Mouse (Mus musculus) cerebellum, adult 8-10 months (tissue): ENCODE measurements at regions not wholly inside any gene's neighbourhood (a gene's known extent, or its start where the extent isn't known, plus 50 kb on each side); places are given as distances from the start of the nearest gene placed in this dataset.

Experiments
- DNase-seq: peaks from one replicate; pipeline ENCODE4 v3.0.0; 2022

DNA sequence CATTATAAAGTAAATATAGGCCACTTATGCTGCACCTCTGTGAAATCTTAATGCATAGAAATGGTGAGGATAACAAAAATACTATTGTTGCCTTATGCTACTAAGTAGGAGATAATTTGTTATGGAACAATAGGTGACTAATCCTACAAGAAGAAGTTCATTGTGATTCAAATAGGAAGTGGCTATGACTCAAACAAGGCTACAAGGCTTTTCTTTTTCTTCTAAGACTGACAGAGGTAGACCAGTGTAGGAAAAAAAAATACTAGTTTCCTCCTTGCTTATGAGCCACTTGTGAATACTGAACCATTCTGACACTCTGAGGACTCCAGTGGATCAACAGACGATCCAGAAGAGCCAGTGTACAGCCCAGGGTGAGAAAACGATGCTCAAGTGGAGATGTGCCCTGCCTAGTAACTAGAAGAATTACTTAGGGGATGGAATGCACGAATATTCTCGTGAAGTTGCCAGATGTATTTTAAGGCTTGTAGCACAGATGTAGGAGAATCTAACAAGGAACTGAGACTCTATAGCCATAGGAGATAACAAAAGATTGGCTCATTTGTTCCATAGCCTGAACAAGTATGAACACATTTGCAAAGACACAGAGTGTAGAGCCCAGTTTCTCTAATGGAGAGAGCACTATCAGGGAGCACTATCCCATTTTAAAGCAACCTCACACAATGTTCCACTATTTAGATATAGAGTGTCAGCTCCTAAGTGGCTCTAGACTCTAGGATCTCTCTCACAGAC lies 60.3 kb downstream of the Fzd1 start:
- DNase-seq: no peak

- no peak for DNase-seq
Observed at GRCm38 (mm10) chr5:4696701-4697100, 61.1 kb downstream of the Fzd1 start.

DNA sequence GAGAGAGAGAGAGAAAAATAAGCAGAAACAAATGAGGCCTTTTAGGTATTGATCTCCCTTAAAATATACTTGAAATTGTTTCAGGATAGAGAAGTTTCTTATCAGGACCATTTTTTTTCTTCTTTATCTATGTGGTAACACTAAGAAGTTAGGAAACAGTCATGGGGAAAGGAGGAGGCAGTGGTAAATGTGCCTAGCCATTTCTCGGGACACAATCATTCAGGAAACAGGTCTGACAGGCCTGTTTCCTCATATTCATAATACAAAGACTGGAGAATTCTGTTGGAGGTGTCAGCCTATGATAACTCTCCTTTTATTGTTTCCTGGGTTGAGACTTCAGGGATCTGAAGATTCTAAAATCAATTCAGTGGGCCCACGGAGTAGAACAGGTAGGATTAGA lies 68.7 kb downstream of the Fzd1 start:
- no peak for DNase-seq

DNA sequence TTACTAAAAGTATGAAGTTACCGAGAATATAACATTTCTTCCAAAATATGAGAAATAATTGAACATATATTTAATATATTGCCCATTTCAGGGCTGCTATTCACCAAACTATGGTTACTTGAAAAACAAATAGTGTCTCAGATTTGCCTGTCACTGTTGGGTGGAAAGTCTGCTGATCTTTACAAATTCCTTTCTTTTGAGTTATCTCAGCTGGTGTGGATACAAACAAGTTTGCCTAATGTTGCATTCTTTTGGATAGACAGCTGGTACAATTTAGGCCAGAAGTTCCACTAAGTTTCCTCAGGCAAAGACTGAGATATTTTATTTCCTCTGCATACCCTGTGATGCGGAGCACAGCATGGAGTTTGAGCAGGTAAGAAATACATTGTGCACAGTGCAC lies 82.5 kb downstream of the Fzd1 start:
- no peak for DNase-seq

- DNase-seq: no peak
Observed at GRCm38 (mm10) chr5:4666381-4666780, 91.5 kb downstream of the Fzd1 start.

- no peak for DNase-seq
Observed at GRCm38 (mm10) chr5:4665978-4666377, 91.9 kb downstream of the Fzd1 start.

DNA sequence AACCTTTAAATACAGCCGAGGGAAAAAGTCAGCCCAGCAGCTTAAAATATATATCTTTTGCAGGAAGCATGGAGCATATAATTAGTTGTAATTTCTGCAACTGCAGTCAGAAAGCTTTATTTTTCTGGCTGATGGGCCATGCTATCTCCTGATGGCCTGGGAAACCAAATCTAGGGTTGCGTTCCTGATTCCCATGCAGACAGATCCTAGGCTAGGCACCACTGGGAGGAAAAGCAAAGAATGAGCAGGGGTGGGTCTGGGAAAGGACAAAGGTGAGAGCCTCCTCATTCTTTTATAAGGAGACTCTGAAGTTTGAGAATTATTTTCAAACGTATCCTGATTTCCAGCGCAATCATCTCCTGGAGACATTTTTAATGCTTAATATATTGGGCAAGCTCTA lies 92.9 kb downstream of the Fzd1 start:
- no peak for DNase-seq

DNA sequence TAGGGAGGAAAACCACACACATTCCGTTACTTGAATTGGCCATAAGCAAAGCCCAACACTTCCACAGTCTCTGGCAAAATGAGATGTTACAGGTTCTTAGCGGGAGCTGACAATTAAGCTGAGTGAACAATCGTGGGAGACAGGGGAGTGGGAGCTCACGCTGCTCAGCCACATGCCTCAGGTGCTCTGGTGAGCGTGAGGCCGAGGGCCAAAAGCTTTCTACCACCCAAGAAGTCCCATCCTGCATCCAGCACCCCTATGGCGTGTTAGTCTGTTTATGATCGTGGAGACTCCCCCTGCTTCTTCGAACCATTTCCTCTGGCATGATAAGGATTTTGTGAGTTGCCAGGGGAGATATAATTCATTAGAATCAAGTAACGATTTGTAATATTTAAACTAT lies 93.3 kb downstream of the Fzd1 start:
- DNase-seq: peak; percentile 34

- DNase-seq: no peak
Observed at GRCm38 (mm10) chr5:4662198-4662585, 95.6 kb downstream of the Fzd1 start.

GRCm38 (mm10) chr5:4661420-4662197 lies 96.2 kb downstream of the Fzd1 start:
- DNase-seq: no peak

DNA sequence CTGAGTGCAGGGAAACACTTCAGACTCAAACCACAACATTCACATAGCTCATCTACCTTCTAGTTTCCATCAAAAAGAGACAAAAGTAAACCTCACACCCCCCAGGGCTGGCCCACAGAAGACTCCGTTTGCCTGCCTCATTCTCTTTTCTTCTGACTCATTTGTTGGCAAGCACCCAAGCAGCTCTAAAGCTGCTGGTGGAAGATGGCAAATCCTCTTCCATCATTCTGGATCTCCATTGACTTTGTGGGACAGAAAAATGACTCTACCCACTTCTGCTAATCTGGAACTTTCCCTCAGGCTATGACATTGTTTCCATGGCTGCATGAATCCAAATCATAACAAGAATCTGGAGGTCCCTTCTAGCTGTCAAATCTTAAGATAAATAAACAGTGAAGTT lies 99.9 kb downstream of the Fzd1 start:
- DNase-seq: no peak

DNA sequence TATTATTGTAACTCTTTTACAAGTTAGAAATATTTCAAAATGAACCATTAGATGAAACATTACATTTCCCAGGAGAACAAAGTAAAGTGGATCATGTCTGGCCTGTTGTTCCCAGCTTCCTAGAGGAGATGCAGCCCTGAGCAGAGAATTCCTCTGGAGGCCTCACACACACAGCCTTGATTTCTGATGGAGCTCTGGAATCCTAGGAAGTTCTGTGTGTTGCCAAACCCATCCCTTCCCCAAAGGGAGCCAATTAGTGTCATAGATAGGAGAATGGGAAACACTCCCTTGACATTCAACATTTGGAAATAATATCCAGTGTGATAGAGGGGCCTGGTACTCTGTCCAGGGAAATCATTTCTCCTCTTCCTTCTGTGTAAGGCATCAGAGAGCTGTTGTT lies 103.6 kb downstream of the Fzd1 start:
- no peak for DNase-seq

GRCm38 (mm10) chr5:4651167-4651955 lies 106.5 kb downstream of the Fzd1 start:
- no peak for DNase-seq

- no peak for DNase-seq
Observed at GRCm38 (mm10) chr5:4650709-4651108, 107.1 kb downstream of the Fzd1 start.

DNA sequence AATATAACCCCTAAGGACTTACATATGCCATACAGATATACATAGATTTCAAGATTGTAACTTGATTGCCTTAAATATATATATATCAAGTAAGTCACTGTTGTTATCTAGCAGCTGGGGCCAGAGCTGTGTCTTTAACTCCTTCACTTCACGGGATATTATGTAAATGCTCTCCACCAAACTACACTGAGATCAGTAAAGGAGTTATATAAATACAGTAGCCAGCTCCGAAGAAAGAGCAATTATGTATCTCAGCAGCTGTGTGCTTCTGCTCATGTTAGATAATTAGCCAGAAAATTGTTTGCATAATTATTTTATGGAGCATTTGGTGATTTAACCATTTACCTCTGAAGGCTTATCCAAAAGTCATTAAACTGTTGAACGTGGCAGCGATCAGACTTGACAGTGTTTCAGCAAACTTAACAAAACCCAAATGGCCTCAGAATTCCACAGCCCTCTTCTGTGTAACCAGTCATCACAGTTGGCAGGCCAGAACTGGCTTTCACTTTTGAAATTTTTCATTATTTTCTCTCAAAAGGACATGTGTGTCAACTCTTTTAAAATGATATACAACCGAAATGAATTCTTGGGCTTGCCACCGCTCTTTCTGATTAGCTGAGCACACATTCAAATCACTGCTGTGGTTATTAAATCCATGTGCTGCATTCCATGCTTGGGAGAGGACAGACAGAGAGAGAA lies 107.8 kb downstream of the Fzd1 start:
- no peak for DNase-seq

GRCm38 (mm10) chr5:4641041-4641440 lies 116.8 kb downstream of the Fzd1 start:
- no peak for DNase-seq

- DNase-seq: no peak
Observed at GRCm38 (mm10) chr5:4633763-4634162, 124.1 kb downstream of the Fzd1 start.

DNA sequence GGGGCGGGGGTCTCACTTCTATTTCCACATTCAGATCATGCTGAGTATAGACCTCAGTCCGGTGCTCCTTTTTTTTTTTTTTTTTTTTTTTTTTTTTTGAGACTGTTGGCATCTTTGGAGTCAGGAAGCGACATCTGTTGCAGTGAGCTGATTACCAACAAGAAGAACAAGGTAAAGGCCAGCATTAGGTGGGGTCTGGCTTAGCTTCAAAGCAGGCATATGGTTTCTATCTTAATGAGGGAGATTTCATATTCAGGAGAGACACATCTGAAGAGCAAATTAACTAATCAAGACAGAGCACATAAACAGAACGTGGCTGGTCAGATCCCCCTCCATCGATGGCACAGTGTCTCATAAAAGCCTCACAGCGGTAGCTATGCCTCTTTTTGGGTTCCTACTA lies 132.6 kb downstream of the Fzd1 start:
- DNase-seq: no peak

- no peak for DNase-seq
Observed at GRCm38 (mm10) chr5:4623625-4624024, 134.2 kb downstream of the Fzd1 start.

- peak; percentile 19 for DNase-seq
Observed at GRCm38 (mm10) chr5:4620513-4621210, 137.2 kb downstream of the Fzd1 start.

DNA sequence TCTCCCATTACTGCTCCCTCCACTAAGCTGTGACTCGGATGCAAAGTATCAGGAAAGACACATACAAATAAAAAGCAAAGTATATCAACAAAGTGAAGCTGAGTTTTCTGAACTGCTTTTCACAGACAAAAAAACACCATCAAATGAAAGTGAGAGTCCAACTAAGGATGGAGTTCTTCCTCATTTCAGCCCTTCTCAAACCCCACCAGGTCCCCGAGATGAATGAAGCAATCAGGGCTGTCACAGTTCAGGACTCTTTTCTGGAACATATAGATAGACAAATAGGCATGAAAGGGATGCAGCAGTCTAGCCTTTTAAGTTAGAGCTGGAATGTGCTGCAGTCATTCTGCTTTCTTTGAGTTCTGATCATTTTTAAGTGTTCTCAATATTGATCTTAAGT lies 142.6 kb downstream of the Fzd1 start:
- no peak for DNase-seq

GRCm38 (mm10) chr5:4597471-4597870 lies 160.4 kb downstream of the Fzd1 start:
- no peak for DNase-seq
